Mouse (Mus musculus) intestine, embryonic 14.5 days (tissue): ENCODE results near the gene Omd. TPM values are rescaled to one million over a fixed set of nuclear protein-coding genes. Genes with fewer than 3 reads are reported as not detected.

Experiments
- ATAC-seq: fragments of 200-750 bp; cut with Nextera tagmentation; replicated peaks from 2 replicates; pipeline ENCODE4 v1.8.0; 2017; ENCODE audit warnings: low read depth, moderate number of reproducible peaks, moderate TSS enrichment, moderate library complexity; ENCODE audit not compliant: low FRiP score, low TSS enrichment
- DNase-seq: peaks from one replicate; pipeline ENCODE4 v3.0.0-alpha.2; 2018; ENCODE audit warnings: low spot score
- H3K27ac ChIP-seq: fragments of 300-500 bp; sonication (generic); 2 replicates; pipeline ENCODE4 v1.5.1; 2014; ENCODE audit warnings: low read depth, mild to moderate bottlenecking, control low read depth
- H3K27me3 ChIP-seq: fragments of 300-500 bp; sonication (generic); replicated peaks from 2 replicates; pipeline ENCODE4 v1.6.1; 2014; ENCODE audit warnings: low read length, control low read depth; ENCODE audit not compliant: control insufficient read depth, insufficient read depth
- H3K36me3 ChIP-seq: fragments of 300-500 bp; sonication (generic); 2 replicates; pipeline ENCODE4 v1.6.1; 2014; ENCODE audit warnings: low read length, control low read depth; ENCODE audit not compliant: control insufficient read depth, insufficient read depth
- H3K4me1 ChIP-seq: fragments of 300-500 bp; sonication (generic); replicated peaks from 2 replicates; pipeline ENCODE4 v1.6.1; 2014; ENCODE audit warnings: low read length, control low read depth, mixed read lengths; ENCODE audit not compliant: control insufficient read depth, insufficient read depth
- H3K4me2 ChIP-seq: fragments of 300-500 bp; sonication (generic); 2 replicates; pipeline ENCODE4 v1.6.1; 2014; ENCODE audit warnings: low read length
- H3K4me3 ChIP-seq: fragments of 300-500 bp; sonication (generic); 2 replicates; pipeline ENCODE4 v1.5.1; 2014; ENCODE audit warnings: low read depth, low read length, control low read depth, mixed read lengths
- H3K9ac ChIP-seq: fragments of 300-500 bp; sonication (generic); 2 replicates; pipeline ENCODE4 v1.6.1; 2014; ENCODE audit warnings: mild to moderate bottlenecking, low read length
- H3K9me3 ChIP-seq: fragments of 300-500 bp; sonication (generic); 2 replicates; pipeline ENCODE4 v1.6.1; 2016; ENCODE audit warnings: low read length, control low read depth; ENCODE audit not compliant: control insufficient read depth
- WGBS: fragments of 180-500 bp; shearing (Covaris S2); extraction: QIAGEN DNeasy Blood & Tissue Kit; methylation state at CpG from one replicate; pipeline ENCODE4 v1.1.7; 2014; 5-methylcytosine and 5-hydroxymethylcytosine counted together
- polyA plus RNA-seq: library from polyadenylated mRNA; unstranded; fragments of >200 nt; fragmentation: Nextera tagmentation; extraction: Ambion mirVana; gene quantifications from 2 replicates; pipeline ENCODE4 v1.2.1, GENCODE M21; 2014

Gene Omd
- polyA plus RNA-seq, 1 experiment from 2014 or later, result 0.45 TPM

GRCm38 (mm10) chr13:49628167-49628566 lies 45.9 kb downstream of the Omd start:
- Histone ChIP-seq H3K36me3 (no peaks in the 10 kb centered on the region), H3K27me3 (no peaks in the 10 kb centered on the region), H3K4me3 (no peak overlapping the region), H3K9ac (no peak overlapping the region), H3K27ac (no peak overlapping the region), H3K9me3 (no peaks in the 10 kb centered on the region), H3K4me2 (no peak overlapping the region), H3K4me1 (no peaks in the 10 kb centered on the region)
- DNase-seq (no peak), ATAC-seq (no peak)

- H3K4me2 ChIP-seq, result no peak overlapping the region
- H3K4me1 ChIP-seq, result no peaks in the 10 kb centered on the region
- no peak overlapping the region for H3K9ac ChIP-seq
- no peaks in the 10 kb centered on the region for H3K27me3 ChIP-seq
- H3K4me3 ChIP-seq, result no peak overlapping the region
- no peak overlapping the region for H3K27ac ChIP-seq
- no peaks in the 10 kb centered on the region for H3K9me3 ChIP-seq
- WGBS, result 96% methylated on average over 2 of the region's 2 CpGs
- ATAC-seq (no peak), DNase-seq (no peak)
- no peaks in the 10 kb centered on the region for H3K36me3 ChIP-seq
These were observed 46.8 kb downstream of the Omd start for GRCm38 (mm10) chr13:49629076-49629475.

GRCm38 (mm10) chr13:49639965-49640364 lies 57.7 kb downstream of the Omd start:
- DNase-seq (no peak), ATAC-seq (no peak)
- Histone ChIP-seq H3K9me3 (no peaks in the 10 kb centered on the region), H3K9ac (no peak overlapping the region), H3K4me2 (no peak overlapping the region), H3K4me1 (no peaks in the 10 kb centered on the region), H3K27me3 (no peaks in the 10 kb centered on the region), H3K4me3 (no peak overlapping the region), H3K27ac (no peak overlapping the region), H3K36me3 (peaks cover 4% of the 10 kb centered on the region; the same call in 1 of the 2 replicates)
- 94% methylated on average over 2 of the region's 2 CpGs for WGBS

Other genes with a start within 250 kb of the Omd start
- gene Bicd2, start 240.9 kb upstream of the Omd start, polyA plus RNA-seq, result 24.0 and 25.8 TPM in 2 replicates
- 18.5 and 18.7 TPM in 2 replicates for gene Ippk, start 161.2 kb upstream of the Omd start, polyA plus RNA-seq
- 0.55 and 1.0 TPM in 2 replicates for gene Tes3-ps, start 89.1 kb upstream of the Omd start, polyA plus RNA-seq
- 0.38 and 0.95 TPM in 2 replicates for gene Ecm2, start 77.7 kb upstream of the Omd start, polyA plus RNA-seq
- gene Aspn, start 38.0 kb upstream of the Omd start, polyA plus RNA-seq, result 17.2 and 17.7 TPM in 2 replicates
- 56.9 and 64.8 TPM in 2 replicates for gene Ogn, start 25.6 kb downstream of the Omd start, polyA plus RNA-seq
- gene Cenpp, start 70.3 kb downstream of the Omd start, polyA plus RNA-seq, result 28.3 and 29.3 TPM in 2 replicates
- gene Nol8, start 70.6 kb downstream of the Omd start, polyA plus RNA-seq, result 15.4 and 16.1 TPM in 2 replicates
- gene Iars, start 99.6 kb downstream of the Omd start, polyA plus RNA-seq, result 96.1 and 101 TPM in 2 replicates
- gene Gm30302, start 216.5 kb downstream of the Omd start, polyA plus RNA-seq, result not detected in 2 replicates